Mouse (Mus musculus) ovary, postnatal 14 days (tissue): ENCODE measurements around the gene Auts2.

ENCODE experiments used
- DNase-seq: peaks from one replicate; pipeline ENCODE4 v3.0.0; 2022; ENCODE audit warnings: low spot score

Gene Auts2

DNA sequence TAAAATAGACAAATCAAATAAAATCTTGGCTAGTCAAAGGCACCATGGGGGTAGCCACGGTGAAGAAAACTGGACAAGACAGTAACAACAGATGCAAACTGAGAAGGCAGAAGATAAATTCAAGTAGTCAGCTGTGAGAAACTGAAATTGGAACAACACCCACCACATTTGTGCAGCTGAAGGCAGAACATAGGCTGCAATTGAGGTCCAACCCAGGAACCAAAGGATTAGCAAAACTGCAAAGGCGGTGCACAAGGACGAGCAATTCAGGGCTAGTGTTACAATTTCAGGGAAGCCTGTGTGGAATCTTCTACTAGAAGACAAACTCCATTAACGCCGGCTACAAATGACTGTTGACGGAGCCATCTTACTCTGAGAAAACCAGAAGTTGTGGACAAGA lies 550.9 kb downstream of the Auts2 start:
- DNase-seq: no peak

DNA sequence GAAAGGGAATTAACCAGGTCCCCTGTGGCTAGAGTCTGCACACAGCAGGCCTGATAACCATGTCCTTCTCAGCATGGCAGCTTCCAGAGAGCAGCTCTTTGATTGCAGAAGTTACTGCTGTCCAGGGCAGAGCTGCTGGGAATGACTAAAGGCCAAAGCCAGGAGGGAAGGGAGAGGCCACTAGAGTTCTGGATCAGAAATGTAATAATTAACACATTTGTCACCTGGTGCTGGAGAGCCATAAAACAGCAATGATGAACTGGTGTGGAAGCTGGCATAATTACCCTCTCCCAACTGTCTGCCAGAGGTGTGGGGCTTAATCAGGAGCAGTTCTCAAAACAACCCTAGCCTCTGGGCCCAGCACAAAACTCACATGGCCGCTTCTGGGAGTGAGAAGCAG lies 552.6 kb downstream of the Auts2 start:
- DNase-seq: no peak

DNA sequence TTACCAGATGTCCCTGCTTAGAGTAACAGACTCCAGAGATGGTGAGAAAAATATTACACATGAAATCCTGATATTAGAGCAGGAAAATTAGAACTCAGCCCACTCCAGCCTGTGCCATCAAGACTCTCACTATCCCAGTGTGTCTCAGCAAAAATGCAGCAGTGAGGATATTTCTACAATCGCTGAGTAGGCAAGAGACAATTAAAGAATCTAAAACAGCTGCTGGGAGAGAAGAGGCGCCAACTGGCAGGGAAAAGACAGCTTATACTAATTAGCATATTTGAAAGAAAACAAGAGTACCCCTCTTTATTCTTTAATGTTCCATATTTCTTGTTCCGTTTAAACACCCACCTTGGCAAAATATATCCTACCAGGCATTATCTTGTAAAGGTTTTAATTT lies 561.7 kb downstream of the Auts2 start:
- no peak for DNase-seq

DNA sequence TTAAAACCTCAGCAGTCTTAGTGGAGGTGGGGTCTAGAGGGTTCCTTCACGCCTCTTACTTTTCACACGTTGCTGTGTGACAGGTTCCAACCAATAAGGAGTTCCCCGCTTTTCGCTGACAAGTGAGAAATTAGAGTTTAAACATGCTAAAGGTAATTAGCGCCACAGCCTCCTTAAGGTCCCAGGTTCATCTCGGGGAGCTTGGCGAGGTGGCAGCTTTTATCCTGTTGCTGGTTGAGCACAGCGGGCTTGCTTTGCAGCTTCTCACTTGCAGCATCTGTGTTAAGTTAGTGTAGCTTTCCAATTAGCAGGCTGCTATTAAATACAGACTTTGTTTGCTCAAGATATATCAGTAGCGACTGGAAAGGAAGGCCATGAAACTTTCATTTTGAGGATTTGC lies 564.2 kb downstream of the Auts2 start:
- no peak for DNase-seq

DNA sequence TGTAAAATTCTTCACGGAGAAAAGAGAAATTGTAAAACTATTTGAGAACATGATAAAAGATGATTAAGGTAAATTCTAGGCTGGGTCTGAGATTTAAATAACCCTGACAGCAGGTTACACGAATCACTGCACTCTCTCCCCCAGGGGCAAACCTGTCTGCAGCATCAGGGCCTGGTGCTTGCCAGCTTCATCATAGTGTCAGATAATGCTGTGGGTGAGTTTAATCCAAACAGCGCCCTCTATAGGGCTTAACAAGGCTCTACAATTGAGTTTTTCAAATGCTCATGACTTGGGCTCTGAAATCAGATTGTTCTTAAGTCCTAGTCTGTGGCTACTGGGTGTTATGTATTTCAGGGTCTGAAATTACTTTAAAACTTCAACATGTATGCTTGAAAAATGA lies 565.6 kb downstream of the Auts2 start:
- DNase-seq: no peak

DNA sequence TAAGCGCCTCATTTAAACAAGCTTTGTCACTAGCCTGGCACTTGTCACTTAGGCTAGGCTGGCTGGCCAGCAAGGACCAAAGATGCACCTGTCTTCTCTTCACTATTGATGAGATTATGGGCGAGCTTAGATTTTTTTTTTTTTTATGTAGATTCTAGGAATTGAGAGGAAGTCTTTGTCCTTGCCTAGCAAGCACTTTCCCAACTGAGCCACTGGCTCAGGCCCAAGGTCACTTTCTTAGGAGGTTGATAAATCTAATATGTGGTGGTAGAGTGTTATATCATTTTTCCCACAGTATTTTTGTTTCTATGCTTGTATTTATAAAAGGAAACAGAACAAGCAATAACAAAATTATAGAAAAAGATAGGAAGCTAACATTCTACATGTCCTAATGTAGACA lies 571.2 kb downstream of the Auts2 start:
- no peak for DNase-seq

DNA sequence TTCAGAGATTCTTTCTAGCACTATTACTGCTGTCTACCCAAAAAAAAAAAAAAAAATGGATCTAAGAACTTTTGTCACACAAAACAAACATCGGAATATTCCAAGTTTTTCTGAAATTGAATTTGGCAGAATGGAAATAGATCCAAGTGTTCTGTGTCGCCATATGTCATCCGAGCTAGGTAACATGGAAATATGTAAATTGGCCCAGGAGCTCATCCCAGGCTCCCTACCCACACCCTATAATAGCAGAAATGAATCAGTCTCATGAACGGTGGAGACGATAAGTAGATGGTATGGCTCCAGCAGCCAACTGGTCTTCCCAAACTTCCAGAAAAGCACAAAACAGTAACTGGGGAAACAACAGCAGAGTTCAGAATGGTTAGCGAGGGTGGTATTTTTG lies 577.6 kb downstream of the Auts2 start:
- no peak for DNase-seq

DNA sequence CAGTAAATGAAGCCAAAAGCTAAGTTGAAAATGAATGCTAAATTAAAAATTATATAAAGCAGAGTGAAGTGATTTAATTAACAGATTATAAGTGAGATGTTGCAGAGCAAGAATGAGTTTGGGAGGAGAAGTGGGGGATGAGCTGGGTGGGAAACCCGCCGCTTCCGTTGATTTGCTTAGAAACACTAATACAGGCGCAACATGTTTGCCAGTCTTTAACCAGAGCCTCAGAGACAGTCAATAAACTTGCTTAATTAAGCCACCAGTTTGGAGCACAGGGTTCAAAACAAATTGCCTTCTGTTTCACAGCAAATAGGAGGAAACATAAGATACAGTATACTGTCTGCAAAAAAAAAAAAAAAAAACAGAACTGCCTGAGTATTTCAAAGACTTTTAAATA lies 579.6 kb downstream of the Auts2 start:
- DNase-seq: no peak

DNA sequence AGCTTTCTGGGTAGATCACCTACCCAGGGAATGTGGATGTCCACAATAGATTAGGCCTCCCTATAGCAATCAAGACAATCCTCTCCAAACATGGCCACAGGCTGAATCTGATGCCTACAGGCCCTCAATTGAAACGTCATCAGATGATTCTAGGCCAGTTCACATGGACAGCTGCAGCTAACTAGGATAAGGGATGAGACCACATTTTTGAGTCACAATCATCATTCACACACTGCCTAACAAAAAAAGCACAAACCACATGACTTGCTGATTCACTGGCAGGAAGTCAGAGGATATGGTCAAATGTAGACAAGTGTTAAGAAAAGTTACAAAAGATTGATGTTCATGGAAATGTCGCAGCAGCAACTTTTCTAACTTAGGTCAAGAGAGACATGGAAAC lies 581.3 kb downstream of the Auts2 start:
- DNase-seq: no peak

DNA sequence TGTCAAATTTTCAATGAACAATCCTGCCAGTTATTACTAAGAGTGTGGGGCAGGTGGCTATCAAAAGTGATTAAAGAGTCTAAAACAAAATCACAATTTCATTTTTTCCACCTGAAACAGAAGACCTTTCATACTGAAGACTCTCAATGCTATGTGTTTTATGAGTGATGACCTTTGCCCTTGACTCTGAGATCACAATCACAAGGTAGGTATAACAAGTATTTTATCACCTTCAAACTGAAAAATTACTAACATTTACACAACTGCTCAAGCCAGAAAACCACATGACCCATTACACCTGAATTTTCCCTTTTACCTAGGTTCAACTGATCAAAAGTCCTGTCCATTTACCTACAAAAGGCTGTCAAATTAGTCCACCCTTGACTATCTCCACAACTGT lies 582.7 kb downstream of the Auts2 start:
- no peak for DNase-seq

DNA sequence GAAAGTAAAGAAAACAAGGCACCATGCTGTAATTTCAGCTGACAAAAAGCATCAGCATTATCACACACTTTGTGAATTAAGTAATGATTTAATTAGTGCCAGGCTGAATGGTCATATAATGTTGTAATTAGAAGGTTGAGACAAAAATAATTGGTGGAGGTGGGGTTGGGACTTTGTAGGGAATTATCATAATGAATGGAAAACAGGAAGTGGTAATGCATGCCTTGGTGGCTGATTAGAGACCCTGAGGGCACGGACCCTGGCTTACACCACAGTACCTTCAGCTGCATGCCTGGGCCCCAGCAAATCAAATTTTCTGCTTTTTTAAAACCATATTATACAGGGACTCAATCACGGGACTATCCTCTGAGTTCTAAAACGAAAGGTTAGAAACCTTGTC lies 586.1 kb downstream of the Auts2 start:
- DNase-seq: no peak

DNA sequence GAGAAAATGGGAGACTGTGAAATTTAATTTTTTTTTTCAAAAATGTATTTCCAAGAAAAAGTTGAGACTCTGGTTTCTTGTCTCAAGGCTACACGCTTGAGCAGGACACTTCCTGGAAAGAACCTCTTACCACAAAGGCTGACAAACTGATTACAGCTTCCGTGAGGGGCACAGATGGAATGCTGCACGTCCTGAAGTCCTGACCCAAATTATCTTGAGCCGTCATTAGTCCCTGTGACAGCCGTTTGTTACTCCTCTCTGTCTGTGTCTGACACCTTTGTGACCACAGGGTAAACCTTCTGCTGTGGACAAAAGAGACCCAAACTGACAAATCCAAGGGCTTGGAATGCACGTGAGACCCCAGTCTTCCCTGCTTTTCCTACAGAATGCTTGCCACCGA lies 587.1 kb downstream of the Auts2 start:
- no peak for DNase-seq

DNA sequence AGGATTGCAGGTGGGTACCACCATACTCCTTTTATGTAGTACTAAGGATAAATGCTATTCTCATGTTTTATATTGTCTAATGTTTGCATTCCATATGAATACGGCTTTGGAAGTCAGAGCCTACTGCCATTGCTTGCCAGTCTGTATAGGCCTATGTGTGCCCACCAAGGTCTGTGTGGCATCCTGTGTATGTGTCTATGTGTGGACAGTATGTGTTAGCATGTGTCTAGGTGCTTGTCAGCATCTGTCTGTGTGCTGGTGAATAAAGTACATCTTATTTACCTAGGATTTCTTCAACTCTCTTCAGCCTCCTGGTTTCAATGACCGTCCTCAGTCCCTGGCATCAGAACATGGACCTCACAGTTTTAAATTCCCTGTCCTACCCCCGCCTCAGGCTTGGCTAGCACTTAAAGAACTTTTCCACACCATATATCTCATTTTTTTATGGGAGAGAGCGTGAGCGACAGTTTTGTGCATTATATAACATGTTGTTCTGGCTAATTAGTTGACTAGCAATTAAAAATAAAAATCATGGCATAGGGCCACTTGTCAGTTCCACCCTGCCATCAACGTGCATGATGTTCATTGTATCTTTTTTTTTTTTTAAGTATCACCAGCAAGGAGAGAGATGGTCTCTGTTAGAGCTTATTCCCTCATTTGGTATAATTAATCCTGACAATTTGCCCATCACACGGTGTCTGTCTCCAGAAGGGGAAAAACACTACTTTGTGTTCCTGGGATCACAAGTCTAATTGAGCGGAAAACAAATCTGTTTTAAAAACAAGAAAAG lies 587.7 kb downstream of the Auts2 start:
- DNase-seq: no peak

DNA sequence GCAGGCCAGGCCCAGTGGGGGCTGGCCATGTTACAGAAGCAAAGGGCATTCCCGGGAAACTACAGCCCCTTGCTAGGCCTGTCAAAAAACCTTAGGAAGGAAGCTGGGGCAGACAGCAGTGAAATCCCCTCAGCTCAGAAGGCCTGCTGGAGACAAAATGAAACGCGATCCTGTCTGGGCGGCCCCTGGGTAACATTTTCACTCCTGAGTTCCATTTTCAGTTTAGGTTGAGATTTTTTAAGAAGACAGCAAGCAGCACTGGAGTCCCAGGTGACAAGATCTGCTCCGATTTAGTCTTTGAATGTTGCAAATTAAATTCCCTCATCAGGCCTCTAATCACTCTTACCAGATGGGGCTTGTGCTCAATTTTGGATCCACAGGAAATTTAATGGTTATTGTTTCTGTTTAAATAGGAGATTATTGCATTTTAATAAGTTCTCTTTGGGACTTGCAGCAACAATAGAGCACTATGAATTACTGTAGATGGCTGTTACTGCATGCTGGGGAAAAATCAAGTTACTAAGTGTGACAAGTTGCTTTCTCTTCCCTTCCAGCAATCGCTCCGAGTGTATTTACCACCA lies 594.5 kb downstream of the Auts2 start:
- DNase-seq: no peak

DNA sequence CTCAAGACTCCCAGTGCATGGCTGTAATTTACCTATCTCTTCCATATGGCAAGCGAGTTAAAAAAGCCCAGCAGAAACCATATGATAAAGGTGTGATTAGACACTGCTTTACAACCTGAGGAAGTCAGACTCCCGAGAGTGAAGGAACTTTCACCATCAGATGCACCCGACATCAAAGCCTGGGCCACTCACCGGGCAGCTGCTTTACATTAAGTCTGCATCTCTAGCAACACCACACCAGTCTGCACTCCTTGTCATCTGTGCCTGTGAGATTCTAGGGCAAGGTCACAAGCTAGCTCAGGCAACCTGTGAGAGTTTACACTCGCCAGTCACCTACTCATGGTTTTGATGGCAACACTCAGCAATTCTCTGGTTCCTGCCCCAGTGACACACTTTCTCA lies 596.3 kb downstream of the Auts2 start:
- no peak for DNase-seq

DNA sequence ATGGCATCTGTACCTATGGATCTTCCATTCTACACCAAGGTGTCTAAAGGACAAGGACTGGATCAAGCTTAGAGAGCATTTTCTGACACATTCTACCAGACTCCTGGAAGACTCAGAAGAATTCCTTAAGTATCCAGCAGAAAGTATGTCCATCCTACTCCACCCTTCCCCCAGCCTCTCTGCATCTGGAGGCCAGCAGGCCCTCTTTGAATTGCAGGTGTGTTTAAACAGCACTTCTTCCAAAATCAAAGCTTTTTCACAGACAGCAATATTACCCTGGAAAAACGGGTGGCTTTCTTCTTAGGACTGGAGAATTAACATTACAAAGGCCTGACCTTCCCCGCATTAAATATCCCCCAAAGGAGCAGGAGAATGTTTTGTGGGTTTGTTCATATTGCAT lies 598.4 kb downstream of the Auts2 start:
- no peak for DNase-seq

DNA sequence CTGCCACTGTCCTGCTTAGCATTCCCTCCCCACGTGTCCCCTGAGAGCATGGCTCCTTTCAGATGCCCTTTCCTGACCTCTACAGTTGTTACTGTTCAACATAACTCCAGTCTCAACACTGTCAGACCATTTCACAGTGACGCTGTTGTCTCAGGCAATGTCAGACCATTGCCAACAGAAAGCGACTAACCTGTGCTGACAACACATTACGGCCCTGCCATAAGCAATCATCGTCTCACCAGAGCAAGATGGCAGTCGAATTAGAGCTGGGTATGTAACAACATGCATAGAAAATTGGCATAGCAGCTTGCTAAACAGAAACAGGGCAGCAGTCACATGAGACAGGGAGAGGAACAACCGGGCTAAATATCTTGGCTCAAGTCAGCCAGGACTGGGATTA lies 614.4 kb downstream of the Auts2 start:
- DNase-seq: no peak

DNA sequence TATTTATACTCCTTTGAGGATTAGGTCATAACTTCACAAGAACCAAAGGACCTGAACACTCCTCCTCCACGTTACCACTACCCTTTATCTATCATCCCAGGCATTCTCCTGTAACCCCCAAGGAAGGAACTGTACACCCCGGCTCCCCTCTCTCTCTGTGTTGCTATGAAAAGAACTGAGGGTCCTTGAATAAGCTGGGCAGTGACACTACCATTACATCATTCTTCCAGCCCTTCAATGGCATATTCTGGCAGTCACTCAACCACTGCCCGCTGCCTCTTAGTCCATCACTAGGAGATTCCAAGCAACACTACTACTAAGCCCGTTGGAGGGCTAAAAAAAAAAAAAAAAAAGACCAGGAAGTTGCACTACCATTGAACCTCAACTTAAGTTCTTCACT lies 620.4 kb downstream of the Auts2 start:
- no peak for DNase-seq

DNA sequence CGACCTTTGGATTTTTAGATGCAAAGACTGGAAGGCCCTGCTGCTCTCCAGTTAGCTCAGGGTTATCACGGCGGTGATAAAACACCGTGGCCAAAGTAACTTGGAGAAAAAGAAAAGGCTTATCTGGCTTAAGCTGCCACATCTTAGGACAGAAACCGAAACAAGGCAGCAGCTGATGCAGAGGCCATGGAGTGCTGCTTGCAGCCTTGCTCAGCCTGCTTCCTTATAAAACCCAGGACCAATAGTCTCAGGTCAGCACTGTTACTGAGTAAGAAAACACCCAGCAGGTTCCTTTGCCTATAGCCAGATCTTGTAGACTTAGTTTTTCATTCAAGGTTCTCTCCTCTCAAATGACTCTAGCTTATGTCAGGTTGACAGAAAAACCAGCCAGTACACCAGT lies 621.0 kb downstream of the Auts2 start:
- no peak for DNase-seq

DNA sequence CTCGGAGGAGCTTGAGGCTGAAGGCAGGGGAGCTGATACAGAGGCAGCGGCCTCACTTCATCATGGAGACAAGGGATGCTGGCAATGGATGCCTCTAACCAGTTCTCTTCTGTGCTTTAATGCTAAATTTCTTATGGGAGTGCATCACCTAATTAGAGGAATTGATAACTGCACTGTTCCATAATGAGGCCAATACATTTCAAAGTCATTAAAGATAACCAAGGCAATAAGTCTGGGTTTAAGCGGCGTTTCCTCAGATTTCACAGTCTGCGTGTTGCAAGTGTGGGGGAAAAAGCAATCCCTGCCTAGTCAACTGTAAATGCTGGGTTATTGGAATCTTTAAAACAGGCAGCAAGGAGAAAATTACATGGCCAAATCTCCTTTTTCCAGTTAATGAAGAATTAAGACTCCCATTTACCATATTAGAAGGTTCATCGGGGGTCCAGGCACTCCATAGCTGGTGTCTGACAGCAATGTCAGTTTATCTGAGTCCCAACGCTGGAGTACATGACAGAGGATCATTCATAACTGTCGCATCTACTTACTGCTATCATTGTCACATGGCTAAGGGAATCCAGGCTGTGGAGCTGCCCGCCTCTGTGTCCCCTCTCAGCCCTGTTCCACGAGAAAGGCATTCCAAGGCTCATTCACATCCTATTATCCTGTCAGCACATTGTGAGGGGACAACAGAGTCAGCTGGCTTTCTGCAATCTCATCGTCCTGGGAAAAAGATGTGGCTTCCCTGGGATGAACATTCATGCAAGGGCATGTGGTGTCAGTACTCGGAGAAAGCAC lies 623.0 kb downstream of the Auts2 start:
- no peak for DNase-seq

DNA sequence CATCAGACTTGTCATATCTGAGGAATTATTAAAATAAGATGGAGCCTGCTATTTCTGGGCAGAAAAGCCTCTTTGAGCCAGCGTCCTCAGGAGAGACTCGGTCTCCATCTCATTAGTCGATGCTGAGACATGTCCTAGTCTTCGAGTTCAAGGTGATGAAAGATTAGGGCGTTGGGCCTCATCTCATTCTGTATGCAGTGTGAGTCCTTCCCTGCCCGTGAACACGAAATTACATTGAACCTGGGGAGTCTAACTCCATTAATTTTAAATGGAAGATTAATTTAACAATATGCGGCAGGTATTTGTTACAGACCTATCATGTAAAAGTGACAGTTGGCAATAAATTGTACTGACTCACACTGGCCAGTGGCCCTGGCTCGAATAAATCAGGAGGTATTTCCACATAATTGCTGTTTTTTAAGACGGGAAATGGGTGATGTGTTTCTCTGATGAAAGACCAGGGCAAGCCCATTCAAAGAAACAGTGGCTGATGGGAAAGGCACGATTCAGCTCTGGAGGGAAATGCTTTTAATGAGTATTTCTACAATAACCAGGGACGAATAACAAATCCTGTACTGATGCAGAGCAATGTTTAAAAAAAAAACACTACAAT lies 626.2 kb downstream of the Auts2 start:
- no peak for DNase-seq

DNA sequence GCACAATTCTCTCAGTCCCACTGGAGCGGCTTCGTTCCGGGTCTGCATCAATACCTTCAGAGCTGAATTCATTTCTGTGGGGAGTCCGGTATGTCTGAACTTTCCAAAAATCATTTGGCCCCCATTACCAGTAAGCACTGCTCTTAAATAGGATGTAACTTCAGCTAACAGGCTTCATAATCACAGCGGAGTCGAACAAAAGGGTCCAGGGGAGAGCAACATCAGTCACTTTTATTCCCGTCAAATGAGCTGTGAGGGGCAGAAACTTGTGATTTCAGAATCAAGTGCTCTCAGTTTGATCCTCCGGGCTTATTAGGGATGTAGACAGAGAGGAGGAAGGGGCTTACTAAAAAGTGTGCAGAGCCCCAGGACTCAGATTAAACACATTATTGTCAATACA lies 629.6 kb downstream of the Auts2 start:
- DNase-seq: no peak

DNA sequence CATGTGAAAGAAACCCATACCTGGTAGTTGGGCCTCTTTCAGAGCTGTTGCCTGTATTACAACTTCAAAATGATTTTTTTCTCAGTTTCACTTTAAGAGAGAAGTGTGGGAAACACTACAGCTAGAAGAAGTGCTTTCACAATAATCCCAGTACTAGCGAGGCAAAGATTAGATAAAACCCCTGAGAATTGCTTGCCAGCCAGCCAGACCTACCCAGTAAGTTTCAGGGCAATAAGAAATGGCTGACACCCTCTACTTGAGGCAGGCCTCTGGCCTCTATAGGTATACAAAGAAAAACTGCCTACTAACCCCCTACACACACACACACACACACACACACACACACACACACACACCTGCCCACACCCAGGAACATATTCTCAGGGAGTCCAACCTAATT lies 630.2 kb downstream of the Auts2 start:
- DNase-seq: no peak
